Mouse (Mus musculus): ENCODE measurements around the gene Rasl11a.

Gene Rasl11a

DNA sequence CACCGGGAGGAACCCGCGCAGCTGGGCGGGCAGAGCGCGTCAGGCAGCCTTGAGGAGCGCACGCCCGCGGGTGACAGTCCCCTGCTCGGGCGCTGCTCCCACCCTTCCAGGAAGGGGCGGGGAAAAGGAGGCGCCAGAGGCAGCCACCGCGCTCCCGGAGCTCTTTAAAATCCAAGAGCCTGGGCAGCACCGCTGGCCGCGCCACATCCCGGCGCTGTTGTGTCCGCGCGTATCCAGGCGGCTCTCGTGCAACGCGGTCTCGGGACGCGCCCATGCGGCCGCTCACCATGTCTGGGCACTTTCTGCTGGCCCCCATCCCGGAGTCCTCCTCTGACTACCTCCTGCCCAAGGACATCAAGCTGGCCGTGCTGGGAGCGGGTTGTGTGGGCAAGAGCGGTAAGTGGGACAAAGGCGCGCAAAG, at the start of gene Rasl11a:
Gene Rasl11a, plus strand, starts transcription at position 127 of the 421 bp plus-strand sequence.
- in situ Hi-C loops (cut with MboI; ENCODE audit: unreplicated experiment in 2 of 2) = no loop called here

GRCm38 (mm10) chr5:146795728-146796127, 49.1 kb upstream of the Rasl11a start:
- in situ Hi-C loops (cut with MboI; ENCODE audit: unreplicated experiment in 2 of 2) = no loop called here

DNA sequence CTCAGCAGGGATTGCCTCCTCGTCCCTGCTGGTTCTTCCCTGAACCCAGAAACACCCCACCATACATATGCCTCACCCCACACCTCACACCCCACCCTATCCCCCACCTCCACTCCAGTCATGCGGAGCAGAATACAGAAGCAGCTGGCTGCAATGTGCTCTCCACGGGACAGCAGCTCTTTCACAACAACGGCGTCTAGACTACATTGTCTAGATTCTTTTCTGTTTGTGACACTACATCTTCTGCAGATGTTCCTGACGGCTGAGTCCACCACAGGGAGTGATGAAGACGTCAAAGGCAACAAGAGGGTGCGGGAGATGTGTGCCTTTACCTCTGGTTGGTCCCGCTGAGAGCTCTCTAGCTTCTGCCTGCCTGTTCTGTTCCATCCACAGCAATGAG, 46.8 kb upstream of the Rasl11a start:
- in situ Hi-C loops (cut with MboI; ENCODE audit: unreplicated experiment in 2 of 2) = no loop called here

DNA sequence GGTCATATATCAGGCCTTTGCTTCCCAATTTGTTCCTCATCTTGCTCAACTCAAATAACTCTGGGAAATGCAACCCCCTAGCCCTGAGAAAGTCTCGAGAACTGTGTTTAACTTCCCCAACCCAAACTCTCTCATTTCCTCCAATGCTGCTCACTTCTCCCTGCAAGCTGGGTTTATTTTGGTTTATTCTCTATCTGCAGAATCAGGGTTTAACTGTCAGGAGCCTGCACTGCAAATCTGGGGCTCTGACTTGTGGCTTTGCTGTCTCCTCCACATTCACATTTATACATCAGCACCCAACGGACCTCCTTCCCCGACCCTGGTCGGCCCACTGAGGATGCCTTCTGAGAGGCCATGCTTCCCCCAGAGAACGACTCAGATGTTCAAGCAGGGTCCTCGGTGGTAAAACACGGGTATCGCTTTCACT, 38.9 kb upstream of the Rasl11a start:
- in situ Hi-C loops (cut with MboI; ENCODE audit: unreplicated experiment in 2 of 2) = no loop called here

- in situ Hi-C loops (cut with MboI; ENCODE audit: unreplicated experiment in 2 of 2) = no loop called here
Observed at GRCm38 (mm10) chr5:146809951-146810350, 34.9 kb upstream of the Rasl11a start.

GRCm38 (mm10) chr5:146812866-146813265, 32.0 kb upstream of the Rasl11a start:
- in situ Hi-C loops (cut with MboI; ENCODE audit: unreplicated experiment in 2 of 2) = no loop called here

- in situ Hi-C loops (cut with MboI; ENCODE audit: unreplicated experiment in 2 of 2) = no loop called here
Observed at GRCm38 (mm10) chr5:146813421-146813820, 31.4 kb upstream of the Rasl11a start.

DNA sequence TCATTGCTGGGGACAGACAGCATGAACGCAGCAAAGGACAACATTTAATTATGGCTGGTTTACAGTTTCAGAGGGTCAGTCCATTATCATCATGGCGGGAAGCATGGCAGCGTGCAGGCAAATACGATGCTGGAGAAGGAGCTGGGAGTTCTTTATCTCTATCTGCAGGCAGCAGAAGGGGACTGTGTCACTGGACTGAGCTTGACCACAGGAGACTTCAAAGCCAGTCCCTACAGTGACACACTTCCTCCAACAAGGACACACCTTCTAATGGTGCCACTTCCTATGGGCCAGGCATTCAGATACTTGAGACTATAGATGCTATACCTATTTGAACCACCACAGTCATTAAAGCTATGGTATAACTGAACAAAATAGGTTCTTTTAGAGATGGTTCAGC, 29.5 kb upstream of the Rasl11a start:
- in situ Hi-C loops (cut with MboI; ENCODE audit: unreplicated experiment in 2 of 2) = no loop called here

DNA sequence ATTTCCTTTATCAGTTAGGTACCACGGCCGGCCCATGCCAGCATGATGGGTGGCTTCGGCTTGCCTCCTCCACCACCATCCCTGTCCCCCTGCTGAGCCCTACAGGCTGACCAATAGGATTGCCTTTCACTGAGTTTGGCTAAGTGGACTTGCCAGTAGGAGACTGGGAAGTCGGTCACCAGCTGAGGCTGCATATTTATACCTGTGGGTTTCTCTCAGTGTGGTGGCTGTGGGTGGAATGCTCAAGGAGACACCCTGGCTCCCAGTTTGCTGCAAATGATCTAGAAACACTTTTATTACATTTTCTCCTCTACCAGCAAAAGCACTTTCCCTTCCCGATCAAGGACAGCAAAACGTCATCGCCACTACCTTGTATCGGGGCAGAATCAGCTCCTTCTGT, 27.3 kb upstream of the Rasl11a start:
- in situ Hi-C loops (cut with MboI; ENCODE audit: unreplicated experiment in 2 of 2) = no loop called here

GRCm38 (mm10) chr5:146818906-146819623, 25.8 kb upstream of the Rasl11a start:
- in situ Hi-C loops (cut with MboI; ENCODE audit: unreplicated experiment in 2 of 2) = no loop called here

DNA sequence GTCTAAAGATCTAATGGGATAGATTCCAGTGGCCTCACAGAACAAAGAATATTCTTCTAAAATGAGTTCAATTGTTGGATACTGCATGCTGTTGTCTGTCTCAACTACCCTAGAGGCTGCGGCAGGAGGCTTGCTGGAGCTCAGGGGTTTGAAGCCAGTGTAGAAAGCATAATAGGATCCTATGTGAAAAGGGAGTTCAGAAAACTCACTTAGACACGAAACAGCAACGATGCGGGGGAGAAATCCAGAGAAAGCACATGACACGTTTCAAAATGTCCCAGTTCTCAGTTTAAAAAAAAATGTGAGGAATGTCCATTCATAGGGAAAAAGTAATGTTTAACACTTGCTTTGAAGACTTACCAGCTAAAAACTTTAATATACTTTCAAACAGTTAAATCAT, 21.9 kb upstream of the Rasl11a start:
- in situ Hi-C loops (cut with MboI; ENCODE audit: unreplicated experiment in 2 of 2) = loop anchor here in 1 of 2 experiments (10.0 kb wide), 1 partner anchor 118 kb away; no protein-coding TSS in a partner anchor

GRCm38 (mm10) chr5:146829528-146829927, 15.3 kb upstream of the Rasl11a start:
- in situ Hi-C loops (cut with MboI; ENCODE audit: unreplicated experiment in 2 of 2) = loop anchor here (5.0 to 10.0 kb wide), 2 partner anchors 122 to 125 kb away; no protein-coding TSS in a partner anchor

- in situ Hi-C loops (cut with MboI; ENCODE audit: unreplicated experiment in 2 of 2) = no loop called here
Observed at GRCm38 (mm10) chr5:146832435-146832768, 12.5 kb upstream of the Rasl11a start.

DNA sequence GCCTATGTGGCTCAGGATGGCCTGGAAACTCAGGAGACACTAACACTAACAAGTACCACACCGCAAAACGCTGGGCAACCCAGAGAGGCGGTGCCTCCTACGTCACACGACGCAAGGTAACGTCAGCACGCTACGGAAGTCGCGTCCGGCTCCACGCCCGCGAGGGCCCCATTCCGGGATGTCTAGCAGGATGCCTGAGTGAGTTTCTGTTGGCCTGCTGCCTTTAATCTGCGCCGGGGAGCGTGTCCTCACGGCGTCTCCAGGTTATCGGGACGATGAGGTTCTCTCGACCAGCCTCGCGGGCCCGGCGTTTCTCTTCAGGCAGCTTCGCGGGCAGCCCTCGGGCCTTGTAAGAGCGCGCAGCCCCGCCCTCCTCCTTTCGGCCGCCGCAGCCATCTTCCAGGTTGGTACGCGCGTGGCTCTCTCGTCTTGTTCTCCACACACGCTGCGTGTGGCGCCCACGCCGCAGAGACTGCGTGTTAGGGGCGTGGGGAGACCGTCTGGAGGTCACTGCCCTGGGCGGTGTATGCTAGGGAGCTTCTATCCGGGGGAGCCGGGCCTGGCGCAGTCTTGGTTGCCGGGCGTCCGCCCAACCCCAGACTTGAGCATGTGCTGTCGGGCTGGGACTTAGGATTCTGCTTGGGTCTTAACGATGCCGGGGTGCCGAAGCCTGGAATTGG, 12.0 kb upstream of the Rasl11a start, which contains the start of gene Rpl21:
Gene Rpl21, plus strand, starts transcription at position 122 of the 680 bp plus-strand sequence.
- in situ Hi-C loops (cut with MboI; ENCODE audit: unreplicated experiment in 2 of 2) = no loop called here

DNA sequence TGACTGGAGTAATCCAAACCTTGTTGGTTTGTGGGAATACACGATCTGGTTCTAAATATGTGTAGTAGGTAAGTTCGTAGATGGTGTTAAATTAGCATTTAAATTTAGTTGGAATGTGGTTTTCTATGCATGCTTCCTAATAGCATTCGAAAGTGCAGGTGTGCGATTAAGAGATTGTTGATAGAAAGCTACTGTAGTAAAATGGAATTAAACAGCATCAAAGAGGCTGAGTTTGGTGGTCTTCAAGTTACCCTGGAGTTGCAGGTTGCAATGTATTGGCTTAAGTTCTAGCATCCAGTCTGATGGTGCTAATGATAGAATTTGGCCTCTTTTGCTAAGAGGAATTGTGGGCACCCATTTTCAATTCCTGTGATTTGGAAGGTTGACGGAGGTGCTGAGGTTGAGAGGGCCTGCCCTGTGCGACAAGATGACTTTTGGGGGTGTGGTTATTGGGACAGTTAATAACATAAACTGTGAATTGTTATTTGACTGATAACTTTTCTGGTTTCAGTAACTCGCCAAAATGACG, 11.1 kb upstream of the Rasl11a start:
- in situ Hi-C loops (cut with MboI; ENCODE audit: unreplicated experiment in 2 of 2) = no loop called here

- in situ Hi-C loops (cut with MboI; ENCODE audit: unreplicated experiment in 2 of 2) = no loop called here
Observed at GRCm38 (mm10) chr5:146834959-146835358, 9.9 kb upstream of the Rasl11a start.

DNA sequence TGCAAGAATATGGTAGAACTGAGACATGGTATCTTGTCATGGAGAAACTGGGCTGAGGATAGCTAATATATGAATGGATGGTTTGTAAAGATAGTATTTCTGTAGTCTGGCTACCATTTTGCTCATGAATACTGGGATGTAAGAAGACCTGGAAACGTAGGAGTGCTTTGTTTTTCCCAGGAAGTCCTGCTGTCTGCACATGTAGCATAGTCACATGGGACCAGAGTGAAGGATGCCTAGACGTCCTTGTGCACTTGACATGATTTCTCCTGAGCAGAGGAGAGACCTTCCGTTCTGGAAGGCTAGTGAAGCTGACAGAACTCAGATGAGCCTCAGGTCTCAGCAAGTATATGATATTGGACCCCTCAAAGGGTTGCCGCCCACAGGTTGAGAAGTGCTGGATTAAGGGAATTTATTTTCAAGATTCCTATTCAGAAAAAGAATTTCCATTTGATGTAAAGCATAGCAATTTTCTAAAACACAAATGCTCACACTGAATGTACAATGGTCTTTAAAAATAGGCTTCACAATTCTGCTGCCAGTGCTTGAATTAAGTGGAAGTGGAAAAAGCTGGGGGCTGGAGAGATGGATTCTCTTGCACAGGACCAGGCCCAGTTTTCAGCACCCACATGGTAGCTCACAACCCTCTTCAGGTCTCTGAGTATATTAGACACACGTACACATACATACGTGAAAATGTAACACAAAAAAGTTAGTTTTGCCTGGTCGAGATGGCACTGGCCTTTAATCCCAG, 6.7 kb upstream of the Rasl11a start:
- in situ Hi-C loops (cut with MboI; ENCODE audit: unreplicated experiment in 2 of 2) = no loop called here

- in situ Hi-C loops (cut with MboI; ENCODE audit: unreplicated experiment in 2 of 2) = no loop called here
Observed at GRCm38 (mm10) chr5:146838836-146839648, 5.8 kb upstream of the Rasl11a start.

DNA sequence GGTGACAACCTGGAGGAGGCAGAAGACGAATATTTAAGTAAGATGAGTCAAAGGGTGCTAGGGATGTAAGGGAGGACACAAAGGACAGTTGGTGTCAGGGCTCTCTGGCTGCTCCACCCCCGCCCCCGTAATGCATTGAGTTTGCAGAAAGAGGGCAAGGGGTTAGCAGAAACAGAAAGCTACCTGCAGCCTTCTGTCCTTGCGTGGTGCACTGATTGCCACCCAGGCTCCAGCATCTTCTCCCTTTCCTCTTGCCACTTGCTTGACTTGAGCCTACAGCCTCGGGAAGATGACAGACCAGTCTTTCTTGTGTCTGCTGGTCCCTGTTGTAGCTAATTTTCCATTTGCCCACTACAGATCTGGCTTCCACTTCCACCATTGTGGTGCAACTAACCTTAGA, 5.1 kb upstream of the Rasl11a start:
- in situ Hi-C loops (cut with MboI; ENCODE audit: unreplicated experiment in 2 of 2) = no loop called here

GRCm38 (mm10) chr5:146840422-146840821, 4.4 kb upstream of the Rasl11a start:
- in situ Hi-C loops (cut with MboI; ENCODE audit: unreplicated experiment in 2 of 2) = no loop called here

Data from v-Abl transformed pro-B cells (cell line).